Mouse (Mus musculus) T-helper 1 cell (primary cell): Measurements from ENCODE around the gene Hemgn.

ENCODE experiments used
- in situ Hi-C: fragments of 300-600 bp; cut with MboI, MseI; formaldehyde crosslinking; loops from one replicate; pipeline ENCODE4 v1.15.1; 2025; ENCODE audit warnings: high pct_unique_total_duplicates

Hemgn gene

GRCm38 (mm10) chr4:46413406-46413805 lies at the start of gene Hemgn:
Gene Hemgn (minus strand): TSS chr4:46413506.
- in situ Hi-C loops, result no loop called here

GRCm38 (mm10) chr4:46458411-46458810 lies 45.1 kb upstream of the Hemgn start:
- in situ Hi-C loops, result no loop called here

- in situ Hi-C loops, result no loop called here
Observed at GRCm38 (mm10) chr4:46457186-46457585, 43.9 kb upstream of the Hemgn start.

GRCm38 (mm10) chr4:46456762-46457161 lies 43.5 kb upstream of the Hemgn start:
- in situ Hi-C loops, result no loop called here

GRCm38 (mm10) chr4:46454097-46454864 lies 41.0 kb upstream of the Hemgn start:
- in situ Hi-C loops, result no loop called here

- in situ Hi-C loops, result no loop called here
Observed at GRCm38 (mm10) chr4:46452855-46453719, 39.8 kb upstream of the Hemgn start.

- in situ Hi-C loops, result no loop called here
Observed at GRCm38 (mm10) chr4:46452481-46452850, 39.2 kb upstream of the Hemgn start.

GRCm38 (mm10) chr4:46451758-46452480 lies 38.6 kb upstream of the Hemgn start:
- in situ Hi-C loops, result no loop called here

GRCm38 (mm10) chr4:46451240-46451757 lies 38.0 kb upstream of the Hemgn start:
- in situ Hi-C loops, result no loop called here

GRCm38 (mm10) chr4:46450519-46451131 lies 37.3 kb upstream of the Hemgn start, which contains the start of gene Anp32b:
Gene Anp32b (plus strand): TSS chr4:46450902.
- in situ Hi-C loops, result no loop called here

- in situ Hi-C loops, result no loop called here
Observed at GRCm38 (mm10) chr4:46450020-46450518, 36.8 kb upstream of the Hemgn start.

GRCm38 (mm10) chr4:46448886-46449285 lies 35.6 kb upstream of the Hemgn start:
- in situ Hi-C loops, result loop anchor here (10.0 kb wide), 1 partner anchor 54 kb away; no protein-coding TSS in a partner anchor

GRCm38 (mm10) chr4:46447461-46447860 lies 34.2 kb upstream of the Hemgn start:
- in situ Hi-C loops, result loop anchor here (10.0 kb wide), 1 partner anchor 53 kb away; no protein-coding TSS in a partner anchor

- in situ Hi-C loops, result loop anchor here (10.0 kb wide), 1 partner anchor 51 kb away; no protein-coding TSS in a partner anchor
Observed at GRCm38 (mm10) chr4:46445237-46445945, 32.1 kb upstream of the Hemgn start.

GRCm38 (mm10) chr4:46442501-46442900 lies 29.2 kb upstream of the Hemgn start:
- in situ Hi-C loops, result loop anchor here (10.0 kb wide), 1 partner anchor 48 kb away; no protein-coding TSS in a partner anchor

GRCm38 (mm10) chr4:46432339-46433036 lies 19.2 kb upstream of the Hemgn start:
- in situ Hi-C loops, result no loop called here

- in situ Hi-C loops, result no loop called here
Observed at GRCm38 (mm10) chr4:46428903-46429499, 15.7 kb upstream of the Hemgn start.

GRCm38 (mm10) chr4:46422625-46423024 lies 9.3 kb upstream of the Hemgn start:
- in situ Hi-C loops, result no loop called here

GRCm38 (mm10) chr4:46418851-46419250 lies 5.5 kb upstream of the Hemgn start:
- in situ Hi-C loops, result no loop called here
